Mouse (Mus musculus) kidney, adult 2 months (tissue): Measurements from ENCODE around the gene Gm4894. TPM values are rescaled to one million over a fixed set of nuclear protein-coding genes. Genes with fewer than 3 reads are reported as not detected.

Source experiments
- DNase-seq: peaks from one replicate; pipeline ENCODE4 v3.0.0; 2021
- H3K27ac ChIP-seq: fragments of 200-500 bp; 2 replicates; pipeline ENCODE4 v1.5.1; 2012; ENCODE audit warnings: low read depth, low read length, control low read depth, inconsistent platforms; ENCODE audit not compliant: insufficient read depth
- H3K27me3 ChIP-seq: fragments of 200-500 bp; replicated peaks from 2 replicates; pipeline ENCODE4 v1.6.1; 2012; ENCODE audit warnings: mild to moderate bottlenecking, moderate library complexity, low read length, inconsistent platforms; ENCODE audit not compliant: control insufficient read depth, insufficient read depth
- H3K36me3 ChIP-seq: fragments of 200-500 bp; 2 replicates; pipeline ENCODE4 v1.6.1; 2012; ENCODE audit warnings: mild to moderate bottlenecking, moderate library complexity, low read length, inconsistent platforms; ENCODE audit not compliant: control insufficient read depth, insufficient read depth
- H3K4me1 ChIP-seq: fragments of 200-500 bp; 2 replicates; pipeline ENCODE4 v1.6.1; 2011; ENCODE audit warnings: low read length; ENCODE audit not compliant: control insufficient read depth, insufficient read depth
- H3K4me3 ChIP-seq: fragments of 200-500 bp; 2 replicates; pipeline ENCODE4 v1.5.1; 2011; ENCODE audit warnings: mild to moderate bottlenecking, low read depth, low read length, control low read depth; ENCODE audit not compliant: insufficient read depth
- CTCF ChIP-seq: fragments of 200-500 bp; conservative IDR thresholded peaks from 2 replicates; pipeline ENCODE4 v1.5.1; 2011; ENCODE audit warnings: low read depth, mild to moderate bottlenecking, control low read depth, low read length, moderate library complexity, mixed read lengths; ENCODE audit not compliant: insufficient read depth, insufficient read length
- POLR2A ChIP-seq: fragments of 200-500 bp; IDR thresholded peaks from one replicate; pipeline ENCODE4 v1.6.1; 2011; ENCODE audit warnings: low read depth, low read length, control low read depth
- WGBS: fragments of 180-500 bp; shearing (Covaris S2); methylation state at CpG from one replicate; pipeline ENCODE4 v1.1.7; 2018; 5-methylcytosine and 5-hydroxymethylcytosine counted together
- polyA plus RNA-seq: library from polyadenylated mRNA; depleted of rRNA; stranded (reverse); fragments of >200 nt; gene quantifications from 2 replicates; pipeline ENCODE4 v1.2.3, GENCODE M21; 2012; rRNA removed

Gene Gm4894
- not detected in 2 replicates for polyA plus RNA-seq

DNA sequence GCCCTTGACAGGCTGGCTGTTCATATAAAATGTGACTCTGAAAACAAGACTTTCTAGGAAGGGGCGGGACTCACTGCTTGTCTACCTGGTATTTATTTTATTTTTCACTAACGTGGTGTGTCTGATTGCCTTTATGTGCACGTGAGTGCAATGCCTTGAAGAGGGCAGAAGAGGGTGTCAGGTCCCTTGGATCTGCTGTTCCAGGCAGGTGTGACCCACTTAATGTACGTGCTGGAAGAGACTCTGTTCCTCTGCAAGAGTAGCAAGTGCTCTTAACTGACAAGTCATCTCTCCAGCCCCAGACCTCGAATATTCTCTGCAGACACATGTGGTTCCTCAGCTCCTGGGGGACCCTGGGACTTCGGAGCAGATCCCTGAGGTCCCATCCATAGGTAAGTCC lies at the start of gene Gm4894:
Gm4894 (plus strand) TSS at position 301 of the 400 bp plus-strand sequence.
- H3K27ac ChIP-seq, result no peak within 1 kb of the TSS
- 61% methylated on average over 6 of the region's 6 CpGs for WGBS
- TF ChIP-seq CTCF, result no peak
- TF ChIP-seq POLR2A, result no peak
- H3K27me3 ChIP-seq, result no peaks in the 10 kb centered on the region
- DNase-seq, result no peak
- H3K4me3 ChIP-seq, result no peak within 1 kb of the TSS
- no peaks in the 10 kb centered on the region for H3K36me3 ChIP-seq
- no peaks in the 10 kb centered on the region for H3K4me1 ChIP-seq

DNA sequence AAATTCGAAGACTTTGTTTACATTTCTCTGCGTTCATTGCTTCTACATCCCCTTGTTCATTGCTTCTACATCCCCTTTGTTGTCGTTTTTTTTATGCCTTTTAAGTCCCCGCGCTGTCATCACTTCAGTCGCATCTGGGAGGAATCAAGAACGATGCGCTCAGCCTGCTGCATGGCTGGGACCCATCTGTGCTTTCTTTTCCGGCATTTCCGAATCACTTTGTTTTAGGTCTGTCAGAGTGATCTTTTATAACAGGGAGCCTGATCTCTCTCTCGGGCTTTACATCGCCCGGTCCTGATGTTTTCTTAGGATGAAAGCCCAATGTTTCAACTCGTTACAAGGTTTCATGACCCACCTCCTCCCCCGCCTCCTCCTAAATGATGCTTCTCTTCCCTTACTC lies 44.0 kb upstream of the Gm4894 start:
- Histone ChIP-seq H3K27ac (no peak overlapping the region), H3K36me3 (no peaks in the 10 kb centered on the region), H3K27me3 (no peaks in the 10 kb centered on the region), H3K4me3 (no peak overlapping the region), H3K4me1 (no peaks in the 10 kb centered on the region)
- TF ChIP-seq POLR2A (no peak), CTCF (no peak)
- no peak for DNase-seq
- WGBS, result 8% methylated on average over 15 of the region's 15 CpGs

GRCm38 (mm10) chr9:49211493-49211892 lies 38.8 kb upstream of the Gm4894 start:
- no peak for DNase-seq
- no peaks in the 10 kb centered on the region for H3K36me3 ChIP-seq
- no peak overlapping the region for H3K27ac ChIP-seq
- 61% methylated on average over 1 of the region's 1 CpGs for WGBS
- no peaks in the 10 kb centered on the region for H3K4me1 ChIP-seq
- TF ChIP-seq CTCF (no peak), POLR2A (no peak)
- H3K4me3 ChIP-seq, result no peak overlapping the region
- H3K27me3 ChIP-seq, result no peaks in the 10 kb centered on the region

- Histone ChIP-seq H3K27me3 (no peaks in the 10 kb centered on the region), H3K4me1 (no peaks in the 10 kb centered on the region), H3K4me3 (no peak overlapping the region), H3K27ac (no peak overlapping the region), H3K36me3 (no peaks in the 10 kb centered on the region)
- TF ChIP-seq CTCF (no peak), POLR2A (no peak)
- 30% methylated on average over 2 of the region's 2 CpGs for WGBS
- DNase-seq, result no peak
Observed at GRCm38 (mm10) chr9:49214734-49215133, 35.6 kb upstream of the Gm4894 start.

DNA sequence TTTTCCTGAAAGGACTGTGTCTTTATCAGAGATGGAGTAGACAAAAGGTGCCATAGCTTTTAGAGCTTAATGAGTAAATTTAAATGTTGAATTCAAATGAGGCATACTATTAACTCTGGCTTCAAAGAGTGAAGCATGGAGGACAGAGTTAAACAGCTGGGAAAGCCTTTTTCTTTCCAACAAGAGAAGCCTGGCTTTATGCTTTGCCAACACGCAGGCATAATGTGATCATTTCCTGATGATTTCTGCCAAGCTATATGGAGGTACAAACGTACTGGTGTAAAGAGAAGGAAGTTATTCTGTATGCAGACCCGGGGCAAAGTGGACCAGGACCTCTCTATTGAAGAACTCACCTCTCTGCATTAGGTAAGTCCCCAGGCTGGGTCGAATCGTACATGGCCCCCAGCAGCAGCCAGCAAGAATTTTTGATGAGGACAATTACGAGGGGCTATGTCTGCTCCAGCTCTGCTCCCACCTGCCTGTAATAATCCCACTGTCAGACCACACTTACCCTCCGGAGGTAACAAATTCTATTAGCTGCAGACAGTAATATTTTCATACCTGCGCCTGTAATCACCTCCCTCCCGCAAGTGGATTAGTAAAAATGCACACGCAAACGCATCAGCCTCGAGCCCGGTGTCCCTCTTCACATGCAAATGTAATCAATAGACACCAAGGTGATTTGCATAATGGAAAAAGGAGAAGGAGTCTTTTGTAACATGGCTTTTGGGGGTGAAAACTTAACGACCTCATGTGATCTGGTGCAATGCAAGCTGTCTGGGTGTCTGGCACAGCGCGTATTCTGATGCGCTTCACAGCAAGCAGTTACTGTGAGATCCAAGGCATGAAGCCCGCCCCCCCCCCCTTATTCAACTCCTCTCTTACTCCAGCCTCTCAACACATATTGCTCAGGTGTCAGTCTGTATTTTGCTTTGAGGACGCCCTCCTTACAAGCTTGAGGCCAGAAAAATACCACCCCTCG lies 32.4 kb upstream of the Gm4894 start:
- no peak for TF ChIP-seq POLR2A
- no peak for TF ChIP-seq CTCF

DNA sequence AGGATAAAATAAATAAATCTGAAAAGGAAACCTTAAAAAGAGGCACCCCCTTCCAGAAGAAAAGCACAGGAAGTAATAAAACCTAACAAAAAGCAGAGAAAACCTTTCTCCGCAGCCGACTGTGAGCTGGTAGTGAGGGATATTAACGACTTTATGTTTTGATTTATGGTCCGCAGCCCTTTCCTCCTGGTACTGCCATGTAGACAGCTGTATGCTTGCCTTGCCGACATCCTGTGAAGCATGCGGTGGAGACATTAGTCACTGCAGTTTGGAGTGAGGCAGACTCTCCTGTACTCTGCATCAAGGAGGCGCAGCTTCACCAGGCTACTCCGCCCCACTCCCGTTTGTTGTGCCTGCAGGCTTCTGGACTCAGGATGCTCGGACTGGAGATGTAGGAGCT lies 25.8 kb upstream of the Gm4894 start:
- Histone ChIP-seq H3K27ac (no peak overlapping the region), H3K4me3 (no peak overlapping the region), H3K27me3 (no peaks in the 10 kb centered on the region), H3K36me3 (no peaks in the 10 kb centered on the region), H3K4me1 (no peaks in the 10 kb centered on the region)
- 36% methylated on average over 10 of the region's 10 CpGs for WGBS
- DNase-seq, result no peak
- TF ChIP-seq CTCF (no peak), POLR2A (no peak)

More for the DNA sequence above, 32.4 kb upstream of the Gm4894 start:
- H3K36me3 ChIP-seq, result no peaks in the 10 kb centered on the region
- no peak overlapping the region for H3K27ac ChIP-seq
- H3K4me1 ChIP-seq, result no peaks in the 10 kb centered on the region
- no peak for DNase-seq
- H3K4me3 ChIP-seq, result no peak overlapping the region
- WGBS, result 82% methylated on average over 20 of the region's 20 CpGs
- no peaks in the 10 kb centered on the region for H3K27me3 ChIP-seq

GRCm38 (mm10) chr9:49227442-49227841 lies 22.9 kb upstream of the Gm4894 start:
- TF ChIP-seq CTCF, result no peak
- no peak for TF ChIP-seq POLR2A
- WGBS, result 69% methylated on average over 9 of the region's 9 CpGs
- DNase-seq, result no peak
- Histone ChIP-seq H3K4me1 (no peaks in the 10 kb centered on the region), H3K27ac (no peak overlapping the region), H3K27me3 (no peaks in the 10 kb centered on the region), H3K4me3 (no peak overlapping the region), H3K36me3 (no peaks in the 10 kb centered on the region)
